Mouse (Mus musculus): ENCODE data around the gene Smarca2. TPM values are rescaled to one million over a fixed set of nuclear protein-coding genes. Genes with fewer than 3 reads are reported as not detected.
"Not testable (repeated sequence)": the region's sequence is repeated elsewhere in the genome, so short reads cannot be mapped to it uniquely, and the experiment has no call there.

The Smarca2 gene
- total and polyA plus RNA-seq, 2 experiments = 23.9 to 79.7 TPM

- DNase-seq (ENCODE audit: extremely low read depth, low read depth, low spot score) = no peak
- Histone ChIP-seq H3K9ac (ENCODE audit: low read depth, low read length) (no peak overlapping the region), H3K4me1 (ENCODE audit: control insufficient read depth, insufficient read depth, low read length) (peaks cover 12% of the 10 kb centered on the region), H3K27me3 (ENCODE audit: control insufficient read depth, insufficient read depth, low read length) (no peaks in the 10 kb centered on the region), H3K36me3 (ENCODE audit: control insufficient read depth, insufficient read depth, low read length) (peaks cover 45% of the 10 kb centered on the region), H3K79me2 (ENCODE audit: control insufficient read depth, insufficient read depth, low read length) (peaks cover 8% of the 10 kb centered on the region; the same call in 1 of the 2 replicates), H3K4me3 (ENCODE audit: insufficient read depth, low read depth, low read length) (no peak overlapping the region), H3K27ac (replicated peaks; ENCODE audit: insufficient read depth, low read depth, low read length) (no peak overlapping the region)
- WGBS = 82% methylated on average over 3 of the region's 3 CpGs
- no peak for TF ChIP-seq CTCF (IDR thresholded peaks at IDR 0.05; ENCODE audit: low read depth, low read length)
- TF ChIP-seq POLR2A (IDR thresholded peaks at IDR 0.05; ENCODE audit: extremely low read depth, insufficient read depth, low read length) = no peak
Measured at GRCm38 (mm10) chr19:26661198-26661597, 56.3 kb downstream of the Smarca2 start.

DNA sequence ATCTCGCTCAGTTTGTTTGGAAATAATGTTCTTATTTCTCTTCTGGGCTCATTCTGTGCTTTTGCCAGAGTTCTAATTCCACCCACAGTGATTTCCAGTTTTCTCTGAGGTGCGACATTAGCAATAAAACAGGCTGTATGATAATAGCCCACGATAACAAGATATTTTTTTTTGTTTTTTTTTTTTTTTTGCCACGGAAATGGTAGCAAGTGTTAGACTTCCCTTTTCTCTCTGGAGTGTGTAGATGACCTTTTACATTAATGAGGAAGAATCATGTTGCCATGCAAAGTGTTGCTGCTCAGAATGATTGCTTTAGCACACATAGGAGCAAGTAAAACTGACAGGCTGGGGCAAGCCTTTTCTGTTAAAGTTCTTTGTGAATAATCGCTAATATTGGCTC lies 61.5 kb downstream of the Smarca2 start:
- H3K36me3 ChIP-seq (ENCODE audit: control insufficient read depth, insufficient read depth, low read length) = peaks cover 73% of the 10 kb centered on the region
- TF ChIP-seq POLR2A (IDR thresholded peaks at IDR 0.05; ENCODE audit: extremely low read depth, insufficient read depth, low read length) = no peak
- no peak for TF ChIP-seq CTCF (IDR thresholded peaks at IDR 0.05; ENCODE audit: low read depth, low read length)
- DNase-seq (ENCODE audit: extremely low read depth, low read depth, low spot score) = no peak
- no peak overlapping the region for H3K9ac ChIP-seq (ENCODE audit: low read depth, low read length)
- H3K79me2 ChIP-seq (ENCODE audit: control insufficient read depth, insufficient read depth, low read length) = 0 out of 2 replicates have a peak, but pooled peaks cover 4% of the 10 kb centered on the region
- no peaks in the 10 kb centered on the region for H3K4me1 ChIP-seq (ENCODE audit: control insufficient read depth, insufficient read depth, low read length)
- H3K27me3 ChIP-seq (ENCODE audit: control insufficient read depth, insufficient read depth, low read length) = no peaks in the 10 kb centered on the region
- WGBS = 80% methylated on average over 5 of the region's 5 CpGs
- H3K4me3 ChIP-seq (ENCODE audit: insufficient read depth, low read depth, low read length) = no peak overlapping the region
- H3K27ac ChIP-seq (replicated peaks; ENCODE audit: insufficient read depth, low read depth, low read length) = no peak overlapping the region

DNA sequence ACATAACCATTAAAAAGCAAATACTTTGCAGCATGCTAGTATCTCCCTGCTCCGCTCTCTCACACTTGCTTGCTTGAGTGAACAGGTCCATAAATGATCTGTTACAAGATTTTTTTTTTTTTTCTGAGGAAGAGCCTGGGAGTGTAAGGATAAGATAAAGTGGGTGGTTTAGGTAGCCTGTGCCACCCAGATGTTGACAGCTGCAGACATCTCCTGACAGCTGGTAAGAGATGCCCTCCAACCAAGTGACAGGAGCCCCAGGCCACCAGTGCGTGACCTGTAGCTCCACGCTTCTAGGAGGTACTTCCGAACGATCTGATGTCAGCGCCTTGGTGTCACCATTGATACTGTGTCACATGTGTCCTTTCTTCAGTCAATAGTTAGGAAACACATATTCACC lies 65.2 kb downstream of the Smarca2 start:
- Histone ChIP-seq H3K79me2 (ENCODE audit: control insufficient read depth, insufficient read depth, low read length) (peaks cover 4% of the 10 kb centered on the region; the same call in 1 of the 2 replicates), H3K36me3 (ENCODE audit: control insufficient read depth, insufficient read depth, low read length) (peaks cover 81% of the 10 kb centered on the region), H3K4me3 (ENCODE audit: insufficient read depth, low read depth, low read length) (no peak overlapping the region), H3K4me1 (ENCODE audit: control insufficient read depth, insufficient read depth, low read length) (no peaks in the 10 kb centered on the region), H3K9ac (ENCODE audit: low read depth, low read length) (no peak overlapping the region), H3K27ac (replicated peaks; ENCODE audit: insufficient read depth, low read depth, low read length) (no peak overlapping the region), H3K27me3 (ENCODE audit: control insufficient read depth, insufficient read depth, low read length) (no peaks in the 10 kb centered on the region)
- no peak for TF ChIP-seq CTCF (IDR thresholded peaks at IDR 0.05; ENCODE audit: low read depth, low read length)
- TF ChIP-seq POLR2A (IDR thresholded peaks at IDR 0.05; ENCODE audit: extremely low read depth, insufficient read depth, low read length) = no peak
- 95% methylated on average over 6 of the region's 6 CpGs for WGBS
- DNase-seq (ENCODE audit: extremely low read depth, low read depth, low spot score) = no peak

DNA sequence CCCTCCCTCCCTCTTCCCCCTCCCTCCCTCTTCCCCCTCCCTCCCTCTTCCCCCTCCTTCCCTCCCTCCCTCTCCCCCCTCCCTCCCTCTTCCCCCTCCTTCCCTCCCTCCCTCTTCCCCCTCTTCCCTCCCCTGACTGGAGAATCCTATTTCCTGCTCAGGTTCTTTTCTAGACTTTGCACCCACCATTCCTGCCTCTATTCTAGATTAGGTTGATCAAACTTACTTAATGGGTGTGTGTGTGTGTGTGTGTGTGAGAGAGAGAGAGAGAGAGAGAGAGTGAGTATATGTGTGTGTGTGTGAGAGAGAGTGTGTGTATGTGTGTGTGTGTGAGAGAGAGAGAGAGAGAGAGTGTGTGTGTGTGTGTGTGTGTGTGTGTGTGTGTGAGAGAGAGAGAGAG lies 66.6 kb downstream of the Smarca2 start:
- not testable (repeated sequence) for DNase-seq (ENCODE audit: extremely low read depth, low read depth, low spot score); H3K27me3 ChIP-seq (ENCODE audit: control insufficient read depth, insufficient read depth, low read length); H3K9ac ChIP-seq (ENCODE audit: low read depth, low read length); H3K27ac ChIP-seq (replicated peaks; ENCODE audit: insufficient read depth, low read depth, low read length); H3K79me2 ChIP-seq (ENCODE audit: control insufficient read depth, insufficient read depth, low read length); H3K4me3 ChIP-seq (ENCODE audit: insufficient read depth, low read depth, low read length); H3K4me1 ChIP-seq (ENCODE audit: control insufficient read depth, insufficient read depth, low read length)
- H3K36me3 ChIP-seq (ENCODE audit: control insufficient read depth, insufficient read depth, low read length) = peaks cover 79% of the 10 kb centered on the region

DNA sequence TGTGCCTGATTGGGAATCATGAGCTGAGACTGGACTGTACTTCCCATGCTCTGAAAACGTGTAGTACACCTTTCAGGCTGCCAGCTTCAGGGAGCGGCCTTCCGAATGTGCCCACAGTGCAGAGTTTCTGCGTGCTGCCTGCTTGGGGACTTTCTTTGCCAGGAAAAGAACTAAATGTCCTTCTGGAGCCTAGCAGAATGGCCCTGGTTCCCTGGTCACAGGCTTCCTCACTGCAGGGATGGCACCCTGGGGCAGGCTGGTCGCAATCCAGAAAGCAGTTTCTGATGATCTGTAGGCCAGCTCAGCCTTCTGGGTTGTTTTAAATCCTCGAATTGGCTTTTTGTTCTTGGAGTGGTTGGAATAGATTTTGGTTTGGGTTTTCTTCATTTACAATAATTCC lies 71.1 kb downstream of the Smarca2 start:
- Histone ChIP-seq H3K4me1 (ENCODE audit: control insufficient read depth, insufficient read depth, low read length) (no peaks in the 10 kb centered on the region), H3K79me2 (ENCODE audit: control insufficient read depth, insufficient read depth, low read length) (no peaks in the 10 kb centered on the region; the same call in 1 of the 2 replicates), H3K9ac (ENCODE audit: low read depth, low read length) (no peak overlapping the region), H3K27ac (replicated peaks; ENCODE audit: insufficient read depth, low read depth, low read length) (no peak overlapping the region), H3K4me3 (ENCODE audit: insufficient read depth, low read depth, low read length) (no peak overlapping the region), H3K27me3 (ENCODE audit: control insufficient read depth, insufficient read depth, low read length) (no peaks in the 10 kb centered on the region), H3K36me3 (ENCODE audit: control insufficient read depth, insufficient read depth, low read length) (peaks cover 80% of the 10 kb centered on the region)
- no peak for DNase-seq (ENCODE audit: extremely low read depth, low read depth, low spot score)
- TF ChIP-seq CTCF (IDR thresholded peaks at IDR 0.05; ENCODE audit: low read depth, low read length) (no peak), POLR2A (IDR thresholded peaks at IDR 0.05; ENCODE audit: extremely low read depth, insufficient read depth, low read length) (no peak)
- 72% methylated on average over 6 of the region's 6 CpGs for WGBS

GRCm38 (mm10) chr19:26678543-26678942 lies 73.7 kb downstream of the Smarca2 start:
- H3K79me2 ChIP-seq (ENCODE audit: control insufficient read depth, insufficient read depth, low read length) = no peaks in the 10 kb centered on the region; the same call in 1 of the 2 replicates
- no peaks in the 10 kb centered on the region for H3K4me1 ChIP-seq (ENCODE audit: control insufficient read depth, insufficient read depth, low read length)
- 80% methylated on average over 8 of the region's 8 CpGs for WGBS
- H3K9ac ChIP-seq (ENCODE audit: low read depth, low read length) = no peak overlapping the region
- no peak for DNase-seq (ENCODE audit: extremely low read depth, low read depth, low spot score)
- H3K27ac ChIP-seq (replicated peaks; ENCODE audit: insufficient read depth, low read depth, low read length) = no peak overlapping the region
- H3K27me3 ChIP-seq (ENCODE audit: control insufficient read depth, insufficient read depth, low read length) = no peaks in the 10 kb centered on the region
- peaks cover 81% of the 10 kb centered on the region for H3K36me3 ChIP-seq (ENCODE audit: control insufficient read depth, insufficient read depth, low read length)
- H3K4me3 ChIP-seq (ENCODE audit: insufficient read depth, low read depth, low read length) = no peak overlapping the region
- TF ChIP-seq CTCF (IDR thresholded peaks at IDR 0.05; ENCODE audit: low read depth, low read length) (no peak), POLR2A (IDR thresholded peaks at IDR 0.05; ENCODE audit: extremely low read depth, insufficient read depth, low read length) (no peak)
